Mouse (Mus musculus) hindbrain, embryonic 15.5 days (tissue): ENCODE measurements at regions not wholly inside any gene's neighbourhood (a gene's known extent, or its start where the extent isn't known, plus 50 kb on each side); places are given as distances from the start of the nearest gene placed in this dataset.
"Not testable (repeated sequence)": the region's sequence is repeated elsewhere in the genome, so short reads cannot be mapped to it uniquely, and the experiment has no call there.

Experiments
- ATAC-seq: fragments of 200-750 bp; cut with Nextera tagmentation; 2 replicates; pipeline ENCODE4 v1.8.0; 2017; ENCODE audit warnings: low read depth, moderate number of reproducible peaks, moderate TSS enrichment; ENCODE audit not compliant: low FRiP score
- H3K27ac ChIP-seq: fragments of 300-500 bp; sonication (generic); replicated peaks from 2 replicates; pipeline ENCODE4 v1.5.1; 2015; ENCODE audit warnings: mild to moderate bottlenecking, inconsistent platforms
- H3K27me3 ChIP-seq: fragments of 300-500 bp; sonication (generic); 2 replicates; pipeline ENCODE4 v1.6.1; 2015; ENCODE audit warnings: control low read depth, inconsistent platforms
- H3K36me3 ChIP-seq: fragments of 300-500 bp; sonication (generic); 2 replicates; pipeline ENCODE4 v1.6.1; 2015; ENCODE audit warnings: control low read depth, inconsistent platforms
- H3K4me1 ChIP-seq: fragments of 300-500 bp; sonication (generic); replicated peaks from 2 replicates; pipeline ENCODE4 v1.6.1; 2015; ENCODE audit warnings: control low read depth, inconsistent platforms
- H3K4me2 ChIP-seq: fragments of 300-500 bp; sonication (generic); 2 replicates; pipeline ENCODE4 v1.6.1; 2015; ENCODE audit warnings: moderate library complexity, mild to moderate bottlenecking, inconsistent platforms
- H3K4me3 ChIP-seq: fragments of 300-500 bp; sonication (generic); 2 replicates; pipeline ENCODE4 v1.5.1; 2015; ENCODE audit warnings: mild to moderate bottlenecking, inconsistent platforms
- H3K9ac ChIP-seq: fragments of 300-500 bp; sonication (generic); 2 replicates; pipeline ENCODE4 v1.6.1; 2015; ENCODE audit warnings: inconsistent platforms
- H3K9me3 ChIP-seq: fragments of 300-500 bp; sonication (generic); 2 replicates; pipeline ENCODE4 v1.6.1; 2016; ENCODE audit warnings: control low read depth, inconsistent platforms
- WGBS: fragments of 180-500 bp; shearing (Covaris S2); methylation state at CpG from one replicate; pipeline ENCODE4 v1.1.7; 2015; 5-methylcytosine and 5-hydroxymethylcytosine counted together

DNA sequence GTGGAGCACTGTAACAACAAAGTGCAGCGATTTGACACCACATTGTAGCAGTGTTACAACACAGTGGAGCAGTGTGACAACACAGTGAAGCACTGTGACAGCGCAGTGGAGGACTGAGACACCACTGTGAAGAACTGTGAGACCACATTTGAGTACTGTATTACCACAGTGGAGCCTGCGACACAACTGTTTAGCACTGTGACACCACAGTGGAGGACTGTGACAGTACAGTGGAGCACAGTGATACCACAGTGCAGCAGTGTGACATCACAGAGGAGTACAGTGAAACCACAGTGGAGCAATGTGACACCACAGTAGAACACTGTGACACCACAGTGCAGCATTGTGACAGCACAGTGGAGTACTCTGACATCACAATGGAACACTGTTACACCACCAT is 102.5 kb upstream of the Vmn1r2 start:
- Histone ChIP-seq H3K4me2 (no peak overlapping the region), H3K36me3 (no peaks in the 10 kb centered on the region), H3K27me3 (no peaks in the 10 kb centered on the region), H3K9me3 (peaks cover 72% of the 10 kb centered on the region), H3K4me1 (no peaks in the 10 kb centered on the region), H3K9ac (no peak overlapping the region), H3K4me3 (no peak overlapping the region), H3K27ac (no peak overlapping the region)
- no peak for ATAC-seq
- 36% methylated on average over 3 of the region's 3 CpGs for WGBS

GRCm38 (mm10) chr4:3065335-3065734 is 101.8 kb upstream of the Vmn1r2 start:
- ATAC-seq, H3K4me2 ChIP-seq, H3K4me1 ChIP-seq, H3K9ac ChIP-seq, H3K36me3 ChIP-seq, H3K4me3 ChIP-seq, H3K27me3 ChIP-seq, H3K27ac ChIP-seq: not testable (repeated sequence)
- H3K9me3 ChIP-seq: peaks cover 74% of the 10 kb centered on the region
- 75% methylated on average over 3 of the region's 3 CpGs for WGBS

DNA sequence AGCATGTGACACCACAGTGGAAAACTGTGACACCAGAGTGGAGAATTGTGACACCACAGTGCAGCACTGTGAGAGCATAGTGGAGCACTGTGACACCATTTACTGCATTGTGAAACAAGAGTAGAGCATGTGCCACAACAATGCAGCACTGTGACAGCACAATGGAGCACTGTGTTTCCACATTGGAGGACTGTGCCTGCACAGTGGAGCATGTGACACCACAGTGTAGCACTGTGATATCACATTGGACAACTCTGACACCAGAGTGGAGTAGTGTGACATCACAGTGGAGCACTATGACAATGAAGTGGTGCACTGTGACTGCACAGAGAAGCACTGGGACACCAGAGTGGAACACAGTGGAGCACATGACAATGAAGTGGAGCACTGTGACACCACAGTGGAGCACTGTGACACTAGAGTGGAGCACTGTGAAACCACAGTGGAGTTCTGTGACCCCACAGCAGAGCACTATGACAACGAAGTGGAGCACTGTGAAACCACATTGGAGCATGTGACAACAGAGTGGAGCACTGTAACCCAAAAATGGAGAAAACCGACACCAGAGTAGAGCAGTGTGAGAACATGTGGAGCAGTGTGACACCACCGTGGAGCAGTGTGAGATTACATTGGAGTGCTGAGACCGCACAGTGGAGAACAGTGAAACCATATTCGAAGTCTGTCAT is 100.9 kb upstream of the Vmn1r2 start:
- Histone ChIP-seq H3K9me3 (peaks cover 81% of the 10 kb centered on the region), H3K36me3 (no peaks in the 10 kb centered on the region), H3K4me3 (no peak overlapping the region), H3K27me3 (no peaks in the 10 kb centered on the region), H3K4me1 (no peaks in the 10 kb centered on the region), H3K27ac (no peak overlapping the region), H3K4me2 (no peak overlapping the region), H3K9ac (no peak overlapping the region)
- ATAC-seq: no peak
- 79% methylated on average over 5 of the region's 5 CpGs for WGBS

DNA sequence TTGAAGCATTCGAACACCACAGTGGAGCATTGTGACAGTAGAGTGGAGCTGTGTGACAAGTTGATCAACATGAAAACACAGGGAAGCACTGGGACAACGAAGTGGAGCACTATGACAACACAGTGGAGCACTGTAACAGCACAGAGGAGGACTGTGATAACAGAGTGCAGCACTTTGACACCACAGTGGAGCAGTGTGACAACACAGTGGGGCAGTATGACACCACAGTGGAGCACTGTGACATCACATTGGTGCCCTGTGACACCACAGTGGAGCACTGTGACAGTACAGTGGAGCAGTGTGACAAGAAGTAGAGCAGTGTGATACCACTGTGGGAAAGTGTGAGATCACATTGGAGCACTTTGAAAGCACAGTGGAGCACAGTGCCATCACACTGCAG is 99.9 kb upstream of the Vmn1r2 start:
- no peak overlapping the region for H3K9ac ChIP-seq
- H3K27me3 ChIP-seq: no peaks in the 10 kb centered on the region
- H3K36me3 ChIP-seq: no peaks in the 10 kb centered on the region
- H3K4me2 ChIP-seq: no peak overlapping the region
- no peaks in the 10 kb centered on the region for H3K4me1 ChIP-seq
- no peak overlapping the region for H3K4me3 ChIP-seq
- WGBS: 57% methylated on average over 2 of the region's 2 CpGs
- ATAC-seq: no peak; the same call in 1 of the 2 replicates
- no peak overlapping the region for H3K27ac ChIP-seq
- H3K9me3 ChIP-seq: peaks cover 79% of the 10 kb centered on the region

DNA sequence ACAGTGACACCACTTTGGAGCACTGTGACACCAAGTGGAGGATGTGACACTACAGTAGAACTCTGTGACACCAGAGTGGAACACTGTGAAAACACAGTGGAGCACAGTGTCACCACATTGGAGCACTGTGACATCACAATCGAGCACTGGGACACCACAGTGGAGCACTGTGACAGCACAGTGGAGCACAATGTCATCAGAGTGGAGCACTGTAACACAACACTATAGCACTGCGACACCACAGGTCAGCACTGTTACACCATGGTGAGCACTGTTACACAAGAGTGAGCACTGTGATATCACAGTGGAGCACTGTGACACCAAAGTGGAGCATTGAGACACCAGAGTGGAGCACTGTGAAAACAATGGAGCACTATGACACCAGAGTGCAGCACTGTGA is 99.5 kb upstream of the Vmn1r2 start:
- Histone ChIP-seq H3K27ac (no peak overlapping the region), H3K4me1 (no peaks in the 10 kb centered on the region), H3K9me3 (peaks cover 79% of the 10 kb centered on the region), H3K36me3 (no peaks in the 10 kb centered on the region), H3K27me3 (no peaks in the 10 kb centered on the region), H3K4me3 (no peak overlapping the region), H3K9ac (no peak overlapping the region), H3K4me2 (no peak overlapping the region)
- 36% methylated on average over 2 of the region's 2 CpGs for WGBS
- ATAC-seq: peak; percentile 74

GRCm38 (mm10) chr4:3068306-3069223 is 98.6 kb upstream of the Vmn1r2 start:
- Histone ChIP-seq H3K36me3 (no peaks in the 10 kb centered on the region), H3K4me2 (no peak overlapping the region), H3K9me3 (peaks cover 71% of the 10 kb centered on the region), H3K9ac (no peak overlapping the region), H3K27me3 (no peaks in the 10 kb centered on the region), H3K4me3 (no peak overlapping the region), H3K4me1 (no peaks in the 10 kb centered on the region), H3K27ac (no peak overlapping the region)
- WGBS: 86% methylated on average over 6 of the region's 6 CpGs
- no peak for ATAC-seq

DNA sequence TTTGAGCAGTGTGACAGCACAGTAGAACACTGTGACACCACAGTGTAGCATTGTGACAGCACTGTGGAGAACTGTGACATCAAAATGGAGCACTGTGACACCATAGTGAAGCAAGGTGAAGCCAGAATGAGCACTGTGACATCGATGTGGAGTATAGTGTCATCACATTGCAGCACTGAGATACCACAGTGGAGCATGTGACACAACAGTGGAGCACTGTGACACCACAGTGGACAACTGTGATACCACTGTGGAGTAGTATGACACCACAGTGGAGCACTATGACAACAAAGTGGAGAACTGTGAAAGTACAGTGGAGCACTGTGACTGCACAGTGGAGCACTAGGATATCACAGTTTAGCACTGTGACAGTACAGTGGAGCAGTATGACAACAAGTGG is 97.8 kb upstream of the Vmn1r2 start:
- 67% methylated on average over 1 of the region's 1 CpGs for WGBS
- H3K4me2 ChIP-seq: no peak overlapping the region
- peaks cover 63% of the 10 kb centered on the region for H3K9me3 ChIP-seq
- no peaks in the 10 kb centered on the region for H3K36me3 ChIP-seq
- H3K9ac ChIP-seq: no peak overlapping the region
- no peaks in the 10 kb centered on the region for H3K27me3 ChIP-seq
- no peak overlapping the region for H3K27ac ChIP-seq
- H3K4me3 ChIP-seq: no peak overlapping the region
- ATAC-seq: peak; percentile 39
- no peaks in the 10 kb centered on the region for H3K4me1 ChIP-seq

GRCm38 (mm10) chr4:3071326-3071725 is 95.8 kb upstream of the Vmn1r2 start:
- H3K4me2 ChIP-seq, H3K27me3 ChIP-seq, H3K4me1 ChIP-seq, H3K4me3 ChIP-seq, H3K27ac ChIP-seq, H3K9ac ChIP-seq, H3K36me3 ChIP-seq, ATAC-seq: not testable (repeated sequence)
- 71% methylated on average over 6 of the region's 6 CpGs for WGBS
- H3K9me3 ChIP-seq: peaks cover 54% of the 10 kb centered on the region

- H3K9me3 ChIP-seq: peaks cover 53% of the 10 kb centered on the region
- H3K27ac ChIP-seq: no peak overlapping the region
- WGBS: 94% methylated on average over 1 of the region's 1 CpGs
- no peak overlapping the region for H3K4me2 ChIP-seq
- H3K4me3 ChIP-seq: no peak overlapping the region
- no peak for ATAC-seq
- no peaks in the 10 kb centered on the region for H3K4me1 ChIP-seq
- H3K36me3 ChIP-seq: no peaks in the 10 kb centered on the region
- H3K9ac ChIP-seq: no peak overlapping the region
- H3K27me3 ChIP-seq: no peaks in the 10 kb centered on the region
These were observed 87.2 kb upstream of the Vmn1r2 start for GRCm38 (mm10) chr4:3079901-3080300.

DNA sequence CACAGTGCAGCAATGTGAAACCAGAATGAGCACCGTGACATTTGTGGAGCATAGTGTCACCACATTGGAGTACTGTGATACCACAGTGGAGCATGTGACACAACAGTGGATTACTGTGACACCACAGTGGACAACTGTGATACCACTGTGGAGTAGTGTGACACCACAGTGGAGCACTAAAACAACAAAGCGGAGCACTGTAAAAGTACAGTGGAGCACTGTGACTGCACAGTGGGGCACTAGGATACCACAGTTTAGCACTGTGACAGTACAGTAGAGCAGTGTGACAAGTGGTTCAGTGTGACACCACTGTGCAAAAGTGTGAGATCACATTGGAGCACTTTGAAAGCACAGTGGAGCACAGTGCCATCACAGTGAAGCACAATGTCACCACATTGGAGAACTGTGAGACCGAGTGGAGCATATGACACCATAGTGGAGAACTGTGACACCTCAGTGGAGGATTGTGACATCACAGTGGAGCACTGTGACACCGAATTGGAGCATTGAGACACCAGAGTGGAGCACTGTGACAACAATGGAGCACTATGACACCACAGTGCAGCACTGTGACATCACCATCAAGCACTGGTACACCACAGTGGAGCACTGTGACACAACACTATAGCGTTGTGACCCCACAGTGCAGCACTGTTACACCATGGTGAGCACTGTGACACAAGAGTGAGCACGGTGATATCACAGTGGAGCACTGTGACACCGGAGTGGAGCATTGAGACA is 86.6 kb upstream of the Vmn1r2 start:
- Histone ChIP-seq H3K9me3 (peaks cover 56% of the 10 kb centered on the region), H3K4me1 (no peaks in the 10 kb centered on the region), H3K36me3 (no peaks in the 10 kb centered on the region), H3K27ac (no peak overlapping the region), H3K9ac (no peak overlapping the region), H3K4me3 (no peak overlapping the region), H3K27me3 (no peaks in the 10 kb centered on the region), H3K4me2 (no peak overlapping the region)
- 0 out of 2 replicates have a peak, but pooled peaks have one; percentile 29 for ATAC-seq
- 66% methylated on average over 7 of the region's 7 CpGs for WGBS

- no peak overlapping the region for H3K4me2 ChIP-seq
- 62% methylated on average over 6 of the region's 6 CpGs for WGBS
- H3K4me1 ChIP-seq: no peaks in the 10 kb centered on the region
- H3K9me3 ChIP-seq: peaks cover 62% of the 10 kb centered on the region
- no peak overlapping the region for H3K9ac ChIP-seq
- H3K4me3 ChIP-seq: no peak overlapping the region
- peak; percentile 29 for ATAC-seq
- H3K36me3 ChIP-seq: no peaks in the 10 kb centered on the region
- H3K27me3 ChIP-seq: no peaks in the 10 kb centered on the region
- H3K27ac ChIP-seq: no peak overlapping the region
These were observed 85.8 kb upstream of the Vmn1r2 start for GRCm38 (mm10) chr4:3081148-3081952.
